Mouse (Mus musculus) liver (tissue): ENCODE measurements around the gene Cep250.
"Not testable (repeated sequence)": the region's sequence is repeated elsewhere in the genome, so short reads cannot be mapped to it uniquely, and the experiment has no call there.

Experiments
- DNase-seq: peaks from one replicate; pipeline ENCODE4 v3.0.0-alpha.2; 2020; ENCODE audit warnings: mixed read lengths

Cep250 gene

GRCm38 (mm10) chr2:155956134-155957059 is at the start of gene Cep250:
Cep250 (plus strand) TSS chr2:155956458.
- DNase-seq, result peak; percentile 96

DNA sequence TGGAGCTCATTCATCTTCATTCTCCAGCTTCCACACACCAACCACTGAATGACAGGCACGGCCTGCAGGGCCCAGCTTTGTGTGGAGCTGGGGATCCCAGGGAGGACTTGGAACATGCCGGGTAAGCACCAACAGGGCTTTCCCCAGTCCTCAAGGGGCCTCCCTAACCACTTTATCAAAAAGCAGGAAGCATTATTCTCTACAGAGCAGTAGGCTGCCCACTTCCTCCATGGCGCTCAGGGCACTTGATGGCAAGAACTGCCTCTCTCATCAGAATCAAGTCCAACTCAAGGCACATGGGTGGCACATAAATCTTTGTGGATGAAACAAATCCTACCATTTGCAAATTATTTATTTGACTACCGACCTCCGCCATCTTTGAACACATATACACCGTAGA is 41.6 kb upstream of the Cep250 start:
- DNase-seq, result no peak

GRCm38 (mm10) chr2:155923143-155923542 is 33.1 kb upstream of the Cep250 start:
- DNase-seq, result no peak

DNA sequence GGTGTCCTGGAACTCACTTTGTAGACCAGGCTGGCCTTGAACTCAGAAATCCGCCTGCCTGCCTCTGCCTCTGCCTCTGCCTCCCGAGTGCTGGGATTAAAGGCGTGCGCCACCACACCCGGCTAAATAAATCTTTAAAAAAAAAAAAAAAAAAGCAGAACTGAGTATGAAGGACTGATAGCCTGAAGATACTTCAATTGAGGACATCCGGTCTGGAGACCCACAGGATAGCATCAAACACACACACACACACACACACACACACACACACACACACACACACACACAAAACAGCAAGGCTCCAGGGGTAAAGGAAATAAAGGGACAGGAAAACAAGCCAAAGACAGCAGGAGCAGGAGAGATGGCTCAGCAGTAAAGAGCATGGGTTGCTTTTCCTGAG is 31.0 kb upstream of the Cep250 start:
- not testable (repeated sequence) for DNase-seq

DNA sequence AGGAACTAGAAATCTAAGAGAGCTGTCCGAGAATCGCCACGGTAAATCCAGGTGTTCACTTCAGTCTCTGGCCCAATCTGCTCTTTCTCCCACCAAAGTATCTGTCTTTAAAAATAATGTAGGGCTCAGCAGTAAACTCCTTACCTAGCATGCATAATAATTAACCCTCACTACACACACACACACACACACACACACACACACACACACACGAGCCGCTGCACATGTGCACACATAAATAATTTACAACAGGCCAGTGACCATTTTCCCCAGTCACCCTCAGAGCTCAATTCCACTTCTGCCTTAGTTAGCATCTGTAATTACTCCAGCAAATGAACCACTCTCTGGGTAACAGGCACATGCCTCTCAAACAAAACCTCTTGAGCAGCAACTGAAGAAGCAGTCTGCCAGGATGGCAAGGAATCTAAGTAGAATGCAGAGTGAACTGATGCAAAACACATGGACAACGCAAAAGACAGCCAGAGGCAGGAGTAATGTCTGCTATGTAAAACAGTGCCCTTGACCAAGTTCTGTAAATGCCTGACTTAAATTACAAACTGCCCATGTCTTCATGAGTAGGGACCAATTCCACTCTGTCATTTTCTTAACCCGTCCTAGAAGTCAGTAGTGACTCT is 27.4 kb upstream of the Cep250 start:
- DNase-seq, result no peak

DNA sequence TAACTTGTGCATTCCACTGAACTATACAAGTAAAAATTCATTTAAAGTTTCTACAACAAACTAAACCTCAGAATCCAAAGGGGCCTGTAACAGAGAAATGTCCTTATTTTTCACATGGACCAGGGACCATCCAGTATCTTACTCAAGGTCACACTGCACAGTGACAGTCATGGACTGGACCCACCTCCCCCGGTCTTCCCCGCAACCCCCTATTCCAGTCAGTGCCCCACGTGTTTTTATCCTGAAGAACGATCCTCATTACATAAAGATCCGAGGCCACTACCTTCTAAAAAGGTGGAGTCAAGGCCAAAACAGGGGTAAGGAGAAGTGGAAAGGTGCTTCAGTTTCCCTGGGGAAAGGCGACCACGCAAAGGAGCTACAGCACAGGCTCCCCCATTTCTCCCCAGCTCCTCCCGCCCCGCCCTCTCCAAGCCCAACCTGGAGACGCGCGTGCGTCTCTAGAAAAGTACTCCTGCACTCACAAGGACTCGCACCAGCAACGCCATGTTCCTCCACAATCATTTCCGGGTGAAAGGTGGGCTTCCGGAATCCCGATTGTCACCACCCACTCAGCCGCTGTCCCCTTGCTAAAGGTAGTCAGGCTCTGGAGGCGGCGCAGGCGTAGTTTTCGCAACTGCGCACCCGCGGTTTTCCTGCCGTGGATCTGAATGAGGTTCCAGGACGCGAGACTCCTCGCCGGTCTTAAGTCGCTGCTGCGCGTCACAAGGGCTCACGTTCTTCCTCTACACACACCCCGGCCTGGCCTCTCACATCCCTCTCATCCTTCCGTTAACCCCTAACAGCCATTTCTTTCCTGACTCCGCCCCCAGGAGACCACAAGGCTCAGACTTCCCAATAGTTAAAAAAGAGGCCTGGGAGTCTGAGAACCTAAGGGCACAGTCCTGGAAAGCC is 26.5 kb upstream of the Cep250 start, which contains the start of gene Uqcc1:
Gene Uqcc1 (minus strand): TSS at position 780 of the 912 bp plus-strand sequence.
- peak; percentile 87 for DNase-seq

DNA sequence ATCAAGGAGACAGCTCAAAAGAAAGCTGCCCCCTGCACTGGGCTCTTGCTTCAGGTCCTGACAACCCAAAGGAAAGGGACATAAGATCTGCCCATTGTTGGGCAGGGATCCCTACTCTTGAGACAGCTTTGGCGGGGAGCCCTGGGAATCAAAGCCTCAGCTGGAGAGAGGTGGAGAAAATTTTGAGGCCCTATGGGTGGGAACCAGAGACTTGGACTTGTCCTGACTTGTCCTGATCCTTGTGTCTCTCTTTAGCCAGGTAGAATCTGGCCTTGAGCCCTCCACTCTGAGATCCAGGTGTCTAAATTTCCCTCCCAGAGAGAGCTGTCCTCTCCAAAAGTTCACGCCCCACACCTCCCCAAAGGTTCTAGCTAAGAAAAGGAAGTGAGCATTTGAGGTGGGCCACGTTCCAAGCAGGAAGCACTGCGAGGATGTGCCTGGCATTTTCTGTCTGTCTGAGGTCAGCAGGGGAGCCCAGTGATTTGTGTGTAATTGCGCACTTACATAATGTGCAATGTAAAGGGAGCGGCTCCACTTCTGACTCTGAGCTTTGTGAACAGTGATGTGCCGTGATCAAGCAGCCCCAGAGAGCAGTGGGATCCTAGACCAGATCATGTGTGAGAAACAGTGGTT is 16.2 kb upstream of the Cep250 start:
- DNase-seq, result no peak

DNA sequence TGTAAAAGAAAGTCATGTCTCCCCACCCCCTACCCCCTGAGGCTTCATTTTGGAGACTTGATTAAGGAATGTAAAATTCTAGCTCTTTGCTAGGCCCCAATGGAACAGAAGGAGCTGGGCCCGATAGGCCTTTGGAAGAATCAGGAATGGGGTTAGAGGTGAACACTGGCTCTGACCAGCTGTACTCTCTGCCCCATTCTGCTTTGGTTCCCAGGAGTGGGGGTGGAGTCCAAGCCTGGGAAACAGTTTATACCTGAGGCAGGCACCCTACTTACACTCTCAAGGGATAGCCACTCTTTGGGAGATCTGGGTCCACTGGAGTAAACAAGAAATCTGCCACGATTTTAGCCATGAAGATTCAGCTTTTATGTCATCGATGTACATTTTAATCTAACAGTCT is 15.6 kb upstream of the Cep250 start, which contains the start of gene Gm15557:
Gene Gm15557 (plus strand): TSS at position 48 of the 400 bp plus-strand sequence.
- DNase-seq, result no peak

DNA sequence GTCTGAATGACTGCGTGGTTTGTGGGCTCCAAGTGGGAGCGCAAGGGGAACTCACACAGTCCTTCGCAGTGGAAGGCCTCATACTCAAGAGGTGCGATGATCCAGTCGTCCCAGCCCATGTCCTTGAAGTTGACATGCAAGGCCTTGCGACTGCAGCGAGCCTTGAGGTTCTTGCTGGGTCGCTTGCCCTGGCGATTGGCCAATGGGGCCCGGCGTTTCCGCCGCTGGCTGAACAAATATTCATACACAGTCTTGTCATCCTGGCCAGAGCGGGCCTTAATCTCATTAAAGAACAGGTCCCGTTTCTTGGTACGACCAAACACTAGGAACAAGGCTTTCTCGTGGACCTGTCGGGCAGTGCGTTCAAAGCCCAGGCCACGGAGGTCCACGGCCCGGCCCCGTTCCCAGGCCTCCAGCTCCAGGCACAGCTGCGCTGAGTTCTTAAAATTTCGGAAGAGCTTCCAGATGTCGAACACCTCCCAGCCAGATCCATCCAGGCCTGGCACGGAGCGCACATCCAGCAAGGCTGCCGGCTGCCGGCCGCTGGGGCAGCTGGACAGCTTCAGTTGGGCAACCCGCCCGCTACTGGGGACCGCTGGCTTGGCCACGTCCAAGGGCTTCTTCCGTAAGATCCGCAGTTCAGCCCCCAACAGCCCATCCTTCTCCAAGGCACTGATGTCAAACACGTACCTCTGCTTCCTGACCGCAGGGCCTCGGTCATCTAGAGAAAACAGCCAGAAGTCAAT is 14.4 kb upstream of the Cep250 start:
- DNase-seq, result no peak

- no peak for DNase-seq
Measured at GRCm38 (mm10) chr2:155943463-155943862, 12.8 kb upstream of the Cep250 start.

- DNase-seq, result no peak
Measured at GRCm38 (mm10) chr2:155944685-155945084, 11.6 kb upstream of the Cep250 start.

DNA sequence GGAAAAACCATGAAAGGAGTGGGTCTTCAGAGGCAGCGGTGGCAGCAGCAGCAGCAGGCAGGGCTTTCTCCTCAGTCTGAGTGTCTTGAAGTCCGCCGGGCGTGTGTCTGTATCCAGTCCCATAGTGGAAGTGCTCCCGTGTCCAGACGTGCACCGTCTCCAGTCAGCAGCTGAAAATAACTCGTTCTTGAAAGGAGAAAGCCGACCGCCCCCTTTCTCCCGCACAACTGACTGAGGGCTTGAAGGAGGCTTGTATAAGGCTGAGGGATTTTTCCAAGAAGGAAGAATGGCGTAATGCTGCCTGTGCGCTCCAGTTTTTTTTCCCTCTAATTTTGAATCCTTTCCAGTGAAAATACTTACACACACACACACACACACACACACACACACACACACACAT is 11.1 kb upstream of the Cep250 start, which contains the start of gene Gdf5:
Gene Gdf5 (minus strand): TSS at position 244 of the 400 bp plus-strand sequence.
- DNase-seq, result no peak

DNA sequence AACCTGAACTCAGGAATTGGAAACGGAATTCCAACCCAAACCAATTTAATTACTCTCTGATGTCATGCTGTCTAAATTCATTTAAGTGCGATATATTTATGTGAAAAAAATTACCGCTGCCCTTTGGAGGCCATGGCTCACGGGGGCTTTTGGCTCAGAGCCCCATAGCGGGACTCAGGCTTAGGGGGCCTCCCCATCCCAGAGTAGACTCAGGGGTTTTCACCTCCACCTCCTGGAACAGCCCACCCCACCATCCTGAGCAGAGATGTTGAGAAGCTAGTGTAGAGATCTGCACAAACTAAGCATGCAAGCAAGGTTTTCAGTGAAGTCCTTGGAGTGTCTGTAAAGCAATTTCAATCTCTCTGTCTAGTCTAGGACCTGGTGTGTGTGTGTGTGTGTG is 10.7 kb upstream of the Cep250 start:
- no peak for DNase-seq

GRCm38 (mm10) chr2:155946069-155946468 is 10.2 kb upstream of the Cep250 start:
- DNase-seq, result peak; percentile 80

- no peak for DNase-seq
Measured at GRCm38 (mm10) chr2:155946499-155946898, 9.8 kb upstream of the Cep250 start.

GRCm38 (mm10) chr2:155947390-155948002 is 8.8 kb upstream of the Cep250 start:
- peak; percentile 72 for DNase-seq

- DNase-seq, result no peak
Measured at GRCm38 (mm10) chr2:155949362-155949761, 6.9 kb upstream of the Cep250 start.

- DNase-seq, result peak; percentile 50
Measured at GRCm38 (mm10) chr2:155952006-155952405, 4.3 kb upstream of the Cep250 start.

DNA sequence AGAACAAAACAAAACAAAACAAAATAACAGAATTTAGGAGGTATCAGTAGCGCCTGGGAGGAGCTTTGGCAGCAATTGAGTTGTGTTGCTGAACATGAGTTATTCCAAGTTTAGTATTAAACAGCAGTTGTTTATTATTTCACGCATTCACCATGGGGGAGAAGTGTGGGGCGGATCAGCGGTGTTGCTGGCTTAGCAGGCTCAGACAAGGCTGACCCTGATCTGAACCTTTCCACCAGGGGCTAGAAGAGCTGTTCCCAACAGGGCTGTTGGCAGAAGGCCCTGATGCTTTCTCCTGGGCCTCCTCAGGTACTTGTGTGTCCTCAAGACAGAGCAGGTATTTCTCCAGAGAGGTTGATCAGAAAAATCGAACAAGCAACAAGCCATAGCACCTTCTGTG is 3.7 kb downstream of the Cep250 start:
- no peak for DNase-seq

DNA sequence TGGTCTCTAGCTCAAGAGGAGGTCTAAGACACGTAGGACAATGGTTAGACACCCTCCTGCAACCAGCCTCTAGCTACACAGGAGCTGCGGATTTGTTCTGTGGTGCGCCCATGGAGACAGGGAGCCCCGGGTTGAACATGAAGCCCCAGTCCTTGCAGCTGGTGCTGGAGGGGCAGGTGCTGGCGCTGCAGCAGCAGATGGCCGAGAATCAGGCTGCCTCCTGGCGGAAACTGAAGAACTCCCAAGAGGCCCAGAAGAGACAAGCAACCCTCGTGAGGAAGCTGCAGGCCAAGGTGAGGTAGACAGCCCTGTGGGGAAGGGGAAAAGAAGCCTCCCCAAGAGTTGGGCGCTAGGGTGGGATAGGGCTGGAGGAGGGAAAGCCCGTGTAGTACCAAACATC is 5.6 kb downstream of the Cep250 start:
- no peak for DNase-seq

DNA sequence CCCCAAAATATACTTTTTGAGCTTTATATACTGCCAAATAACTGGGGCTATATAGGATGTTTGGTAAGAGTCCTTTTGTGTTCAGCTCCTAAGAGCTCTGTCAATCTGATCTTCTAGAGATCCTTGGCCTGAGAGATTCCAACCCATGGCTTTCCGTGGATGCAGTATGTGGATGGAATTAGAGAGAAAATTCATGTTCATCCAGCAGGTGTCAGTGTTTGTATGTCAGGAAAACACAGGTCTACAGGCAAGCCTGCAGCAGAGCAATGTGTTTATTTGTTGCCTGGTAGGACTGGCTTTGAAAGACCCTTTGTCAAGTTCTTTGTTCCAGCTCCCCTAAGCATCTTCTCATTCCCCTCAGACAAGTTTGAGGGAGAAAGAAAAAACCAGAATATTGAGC is 6.7 kb downstream of the Cep250 start:
- no peak for DNase-seq
